Mouse (Mus musculus) C2C12 (cell line): Measurements from ENCODE around the gene Stbd1.

Experiments used
- CTCF ChIP-seq: IDR thresholded peaks from one replicate; pipeline ENCODE4 v1.5.1; 2011; ENCODE audit not compliant: control insufficient read depth, insufficient read depth, insufficient read length
- FOSL1 ChIP-seq: IDR thresholded peaks from one replicate; pipeline ENCODE4 v1.8.0; 2011; ENCODE audit warnings: mild to moderate bottlenecking, low read length; ENCODE audit not compliant: poor library complexity, insufficient read depth, severe bottlenecking
- MAX ChIP-seq: IDR thresholded peaks from one replicate; pipeline ENCODE4 v1.6.1; 2011; ENCODE audit warnings: mild to moderate bottlenecking, control low read depth
- MYOG ChIP-seq: IDR thresholded peaks from one replicate; pipeline ENCODE4 v1.6.1; 2011; ENCODE audit not compliant: control insufficient read depth, insufficient read length; ENCODE audit errors: extremely low read depth
- USF1 ChIP-seq: IDR thresholded peaks from one replicate; pipeline ENCODE4 v1.6.1; 2011; ENCODE audit warnings: low read depth, mild to moderate bottlenecking, control low read depth, moderate library complexity

DNA sequence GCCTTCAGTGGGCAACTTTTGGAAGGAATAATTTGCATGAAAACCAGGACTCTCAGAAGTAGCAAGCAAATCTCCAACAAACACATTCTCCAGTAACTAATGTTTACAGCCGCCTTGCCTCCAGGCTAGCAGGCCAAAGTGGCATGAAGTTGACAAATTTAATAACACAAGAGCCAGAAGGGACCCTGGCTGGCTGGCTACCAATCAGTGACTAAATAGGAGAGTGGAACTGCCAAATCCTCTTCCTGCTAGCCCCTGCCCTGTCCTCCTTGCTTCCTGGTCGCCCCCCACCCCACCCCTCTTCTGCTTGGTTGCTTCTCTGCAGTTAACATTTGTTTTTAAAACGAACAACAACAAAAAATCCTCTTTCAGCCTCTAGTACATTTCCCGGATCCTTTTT is 48.4 kb upstream of the Stbd1 start:
- TF ChIP-seq CTCF (no peak), USF1 (no peak), MAX (no peak), MYOG (no peak), FOSL1 (no peak)
